Mouse (Mus musculus): ENCODE measurements at regions not wholly inside any gene's neighbourhood (a gene's known extent, or its start where the extent isn't known, plus 50 kb on each side); places are given as distances from the start of the nearest gene placed in this dataset.
"Not testable (repeated sequence)": the region's sequence is repeated elsewhere in the genome, so short reads cannot be mapped to it uniquely, and the experiment has no call there.

GRCm38 (mm10) chr14:19327321-19327720 lies 91.4 kb downstream of the Gm21738 start:
- no peak for DNase-seq (ENCODE audit: low read depth, low spot score)

GRCm38 (mm10) chr14:19311614-19312013 lies 107.1 kb downstream of the Gm21738 start:
- peak; percentile 9 for DNase-seq (ENCODE audit: low read depth, low spot score)

GRCm38 (mm10) chr14:19302859-19303258 lies 115.9 kb downstream of the Gm21738 start:
- not testable (repeated sequence) for DNase-seq (ENCODE audit: low read depth, low spot score)

- DNase-seq (ENCODE audit: low read depth, low spot score), result no peak
Observed at GRCm38 (mm10) chr14:19279096-19279495, 139.6 kb downstream of the Gm21738 start.

- DNase-seq (ENCODE audit: low read depth, low spot score), result peak; percentile 100
Observed at GRCm38 (mm10) chr14:19277777-19278385, 140.8 kb downstream of the Gm21738 start.

All from WW6 (cell line).